9 mouse cellular contexts compared by ENCODE assay signal in genomic region chr10:80611024-80611423, GRCm38 (mm10). TPM values are rescaled to one million over a fixed set of nuclear protein-coding genes. Genes with fewer than 3 reads are reported as not detected.
DNase-seq lines count a peak whose midpoint lies in the region; ATAC-seq and TF ChIP-seq lines count a peak whose summit lies in the region.
"Had no signal": no experiment of that assay in that cellular context is flagged by ENCODE, and none has a peak within 500 bp of the region (broad histone marks: within the 10 kb centered on the region; RNA-seq: fewer than 3 reads in every experiment).

No protein-coding gene starts in this region.

- no peaks in the 10 kb centered on the region for H3K9me3 ChIP-seq in midbrain, embryonic 13.5 days

- H3K4me2 ChIP-seq in midbrain, embryonic 13.5 days (replicated peaks) = no peak overlapping the region

- ATAC-seq in midbrain, embryonic 13.5 days = 0 out of 2 replicates have a peak, but pooled peaks have one; percentile 28

- WGBS in midbrain, embryonic 13.5 days = 83% methylated on average over 4 of the region's 4 CpGs

- H3K9ac ChIP-seq in midbrain, embryonic 13.5 days (replicated peaks) = no peak overlapping the region

- peak; percentile 94 for TF ChIP-seq CTCF in left cerebral cortex, adult 2 months (IDR thresholded peaks at IDR 0.05)
- peak; percentile 65 for TF ChIP-seq CTCF in cortical plate, adult 2 months (IDR thresholded peaks at IDR 0.05; ENCODE audit: extremely low read depth, insufficient read depth, low read length)

- H3K27ac ChIP-seq in left cerebral cortex, adult 2 months = no peak overlapping the region
- no peak overlapping the region for H3K27ac ChIP-seq in cortical plate, adult 2 months (ENCODE audit: insufficient read depth, low read length)
- H3K27ac ChIP-seq in midbrain, embryonic 13.5 days = no peak overlapping the region

- intact Hi-C loops in left cerebral cortex, adult 2 months (cut with DNase I) = loop anchor here (2.0 kb wide), 1 partner anchor 76 kb away; no protein-coding TSS in a partner anchor
- intact Hi-C loops in left cerebral cortex, postnatal 25 days (cut with DNase I) = loop anchor here (5.0 kb wide), 1 partner anchor 71 kb away; no protein-coding TSS in a partner anchor

- H3K4me1 ChIP-seq in cortical plate, adult 2 months (ENCODE audit: control insufficient read depth, insufficient read depth, low read length) = no peaks in the 10 kb centered on the region
- H3K4me1 ChIP-seq in midbrain, embryonic 13.5 days (replicated peaks) = no peaks in the 10 kb centered on the region

- H3K27me3 ChIP-seq in midbrain, embryonic 13.5 days = no peaks in the 10 kb centered on the region

- DNase-seq in left cerebral cortex, adult 2 months (ENCODE audit: extremely low spot score in 1 of 2, low spot score in 2 of 2) = no peak
- DNase-seq in left cerebral cortex, postnatal 25 days (ENCODE audit: low spot score in 2 of 2) = no peak
- peak; percentile 62 for DNase-seq in R1 (ENCODE audit: low read depth, low spot score)
- peak; percentile 79 to 82 for DNase-seq in kidney, postnatal 4 days
- DNase-seq in thymus, postnatal 36 days = peak; percentile 81 to 85
- no peak for DNase-seq in urinary bladder, adult 2 months (ENCODE audit: low spot score)

- H3K4me3 ChIP-seq in left cerebral cortex, adult 2 months = no peak overlapping the region
- no peak overlapping the region for H3K4me3 ChIP-seq in cortical plate, adult 2 months (ENCODE audit: insufficient read depth, low read length)
- H3K4me3 ChIP-seq in midbrain, embryonic 13.5 days (replicated peaks) = no peak overlapping the region
- H3K4me3 ChIP-seq: erythroblast, embryonic 14.5 days had no signal

- TF ChIP-seq POLR2A in cortical plate, adult 2 months (IDR thresholded peaks at IDR 0.05; ENCODE audit: extremely low read depth, insufficient read depth, low read length) = no peak

- H3K36me3 ChIP-seq in midbrain, embryonic 13.5 days = peaks cover 80% of the 10 kb centered on the region

RNA-seq across cellular contexts. Expression of gene Gm49322, which starts 5.2 kb away (rescaled TPM):
- total RNA-seq in left cerebral cortex, adult 2 months (2021) = 1 to 10 TPM; 2.7 to 4.2 TPM
- total RNA-seq in left cerebral cortex, postnatal 25 days (2021) = 1 to 10 TPM; 2.8 to 2.9 TPM
- polyA plus RNA-seq in cortical plate, adult 2 months (2012; rRNA removed) = 2.5 and 2.8 TPM in 2 replicates
- 4.0 and 4.9 TPM in 2 replicates for polyA plus RNA-seq in midbrain, embryonic 13.5 days (2015; fragmentation: Nextera tagmentation; extraction: Ambion mirVana)
- polyA plus RNA-seq in urinary bladder, adult 2 months (2012; rRNA removed) = 1.3 and 1.6 TPM in 2 replicates

RNA-seq across cellular contexts. Expression of gene Adat3, which starts 8.3 kb away (rescaled TPM):
- total RNA-seq in left cerebral cortex, adult 2 months (2021) = 1 to 10 TPM; 1.3 to 5.6 TPM
- 1 to 10 TPM; 3.6 to 4.5 TPM for total RNA-seq in left cerebral cortex, postnatal 25 days (2021)
- 4.0 and 4.3 TPM in 2 replicates for polyA plus RNA-seq in cortical plate, adult 2 months (2012; rRNA removed)
- polyA plus RNA-seq in midbrain, embryonic 13.5 days (2015; fragmentation: Nextera tagmentation; extraction: Ambion mirVana) = 6.1 and 7.6 TPM in 2 replicates
- 3.8 and 4.3 TPM in 2 replicates for polyA plus RNA-seq in urinary bladder, adult 2 months (2012; rRNA removed)

RNA-seq across cellular contexts. Expression of gene Scamp4, which starts 8.4 kb away (rescaled TPM):
- 10 to 100 TPM; 41.5 to 44.8 TPM for total RNA-seq in left cerebral cortex, adult 2 months (2021)
- 10 to 100 TPM; 40.8 to 42.2 TPM for total RNA-seq in left cerebral cortex, postnatal 25 days (2021)
- polyA plus RNA-seq in cortical plate, adult 2 months (2012; rRNA removed) = 63.2 and 63.9 TPM in 2 replicates
- 60.2 and 60.3 TPM in 2 replicates for polyA plus RNA-seq in midbrain, embryonic 13.5 days (2015; fragmentation: Nextera tagmentation; extraction: Ambion mirVana)
- polyA plus RNA-seq in urinary bladder, adult 2 months (2012; rRNA removed) = 40.3 and 46.2 TPM in 2 replicates

RNA-seq across cellular contexts. Expression of gene Csnk1g2, which starts 11.6 kb away (rescaled TPM):
- 100 to 1,000 TPM; 244 to 251 TPM for total RNA-seq in left cerebral cortex, adult 2 months (2021)
- 100 to 1,000 TPM; 222 to 247 TPM for total RNA-seq in left cerebral cortex, postnatal 25 days (2021)
- 294 and 314 TPM in 2 replicates for polyA plus RNA-seq in cortical plate, adult 2 months (2012; rRNA removed)
- polyA plus RNA-seq in midbrain, embryonic 13.5 days (2015; fragmentation: Nextera tagmentation; extraction: Ambion mirVana) = 73.8 and 115 TPM in 2 replicates
- polyA plus RNA-seq in urinary bladder, adult 2 months (2012; rRNA removed) = 153 and 158 TPM in 2 replicates

RNA-seq across cellular contexts. Expression of gene Abhd17a, which starts 20.9 kb away (rescaled TPM):
- 100 to 1,000 TPM; 185 to 191 TPM for total RNA-seq in left cerebral cortex, adult 2 months (2021)
- 100 to 1,000 TPM; 206 to 216 TPM for total RNA-seq in left cerebral cortex, postnatal 25 days (2021)
- polyA plus RNA-seq in cortical plate, adult 2 months (2012; rRNA removed) = 329 and 330 TPM in 2 replicates
- 78.5 and 93.4 TPM in 2 replicates for polyA plus RNA-seq in midbrain, embryonic 13.5 days (2015; fragmentation: Nextera tagmentation; extraction: Ambion mirVana)
- 66.0 and 67.1 TPM in 2 replicates for polyA plus RNA-seq in urinary bladder, adult 2 months (2012; rRNA removed)

Comparison
In these comparisons a context has a peak if more than half of its experiments do, and no peak if none do; other contexts are left out.
1. DNase-seq: peak in R1 (single experiment), kidney, postnatal 4 days (2 of 2) and thymus, postnatal 36 days (2 of 2); none in left cerebral cortex, adult 2 months (0 of 2), left cerebral cortex, postnatal 25 days (0 of 2) and urinary bladder, adult 2 months (single experiment).